Mouse (Mus musculus): Measurements from ENCODE around the gene Zfyve19.

Gene Zfyve19

DNA sequence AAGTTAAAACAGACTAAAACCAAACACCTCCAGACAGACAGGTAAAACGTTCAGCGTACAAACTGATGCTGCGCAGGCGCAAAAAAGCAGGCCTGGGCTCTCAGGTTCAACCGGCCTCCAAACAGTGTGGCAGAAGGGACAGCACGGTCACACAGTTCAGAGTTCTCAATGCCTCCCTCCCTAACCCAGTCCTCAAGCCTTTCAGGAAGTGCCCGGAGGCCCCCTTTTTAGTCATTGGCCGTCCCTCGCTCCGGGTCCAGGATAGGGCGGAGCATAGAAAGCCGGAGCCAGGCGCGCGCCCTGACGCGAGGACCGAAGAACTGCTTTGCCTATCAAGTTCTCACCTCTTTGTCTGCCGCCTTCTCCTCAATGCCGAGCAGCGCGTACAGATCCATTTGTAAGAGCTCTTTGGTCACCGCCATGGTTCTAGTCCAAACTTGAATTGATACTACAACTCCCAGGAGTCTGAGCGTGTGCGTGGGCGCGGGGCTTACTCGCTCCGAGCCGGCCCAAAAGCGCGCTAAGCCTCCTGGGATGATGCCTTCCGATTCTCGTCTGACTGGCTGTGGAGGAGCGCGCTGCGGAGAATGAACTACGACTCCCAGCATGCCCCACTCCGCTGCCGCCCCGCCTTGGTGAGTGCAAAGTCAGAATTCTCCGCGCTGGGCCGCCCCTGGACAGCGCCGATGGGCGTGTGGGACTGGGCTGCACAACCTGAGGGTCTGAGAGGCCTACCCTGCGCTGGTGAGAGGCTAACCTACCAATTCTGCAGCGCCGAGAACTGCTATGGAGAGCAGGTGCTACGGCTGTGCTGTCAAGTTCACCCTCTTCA is at the start of gene Zfyve19, which contains the start of gene Dnajc17:
Zfyve19 (plus strand) TSS at position 274 of the 832 bp plus-strand sequence.
Dnajc17 (minus strand) TSS at position 452 of the 832 bp plus-strand sequence.
- DNase-seq = peak; percentile 96

- no peak for DNase-seq
Measured at GRCm38 (mm10) chr2:119161247-119161646, 47.2 kb upstream of the Zfyve19 start.

DNA sequence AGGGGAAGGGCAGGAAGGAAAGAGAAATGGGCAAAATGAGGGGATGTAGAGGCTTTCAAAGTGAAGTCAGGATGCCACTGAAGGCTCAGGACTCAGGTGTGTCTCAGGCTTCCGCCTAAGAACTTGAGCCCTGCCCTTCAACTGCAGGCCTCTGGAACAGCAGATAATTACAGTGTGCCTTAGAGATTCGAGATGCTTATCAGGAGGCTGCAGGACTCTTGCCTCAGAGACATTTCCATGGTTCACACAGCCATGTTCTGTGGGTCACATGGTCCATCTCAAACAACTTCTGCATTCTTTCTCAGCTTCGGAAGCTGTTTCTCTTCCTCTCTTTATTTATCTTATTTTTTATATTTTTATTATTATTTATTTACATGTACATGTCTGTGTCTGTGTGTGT is 45.3 kb upstream of the Zfyve19 start:
- DNase-seq = no peak

DNA sequence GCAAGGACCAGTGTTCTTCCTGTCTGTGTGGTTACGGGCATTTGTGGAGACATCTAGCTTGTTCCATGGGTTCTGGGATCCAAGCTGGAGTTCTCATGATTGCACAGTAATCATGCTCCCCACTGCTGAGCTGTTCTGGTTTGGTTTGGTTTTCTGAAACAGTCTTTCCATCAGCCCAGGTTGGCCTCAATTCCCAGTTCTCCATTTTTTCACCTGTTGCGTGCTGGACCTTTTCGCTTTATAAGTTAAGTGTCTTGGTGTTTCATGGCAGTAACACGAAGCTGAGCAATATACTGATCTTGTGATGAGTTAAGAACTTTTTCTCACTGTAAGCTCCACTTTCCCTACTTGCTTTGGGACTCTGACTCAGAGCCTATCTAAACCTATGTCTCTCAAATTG is 44.4 kb upstream of the Zfyve19 start:
- DNase-seq = no peak

DNA sequence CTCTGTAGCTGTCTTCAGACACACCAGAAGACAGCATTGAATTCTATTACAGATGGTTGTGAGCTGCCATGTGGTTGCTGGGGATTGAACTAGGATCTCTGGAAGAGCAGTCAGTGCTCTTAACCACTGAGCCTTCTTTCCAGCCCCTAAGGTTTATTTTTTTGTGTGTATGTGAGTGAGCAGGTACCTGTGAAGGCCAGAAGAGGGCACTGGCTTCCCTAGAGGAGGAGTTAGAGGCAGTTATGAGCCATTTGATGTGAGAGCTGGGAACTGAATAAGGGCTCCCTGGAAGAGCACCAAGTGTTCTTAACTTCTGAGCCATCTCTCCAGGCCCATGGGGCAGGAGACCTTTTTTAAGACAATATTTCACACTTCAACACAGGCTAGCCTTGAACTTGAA is 43.0 kb upstream of the Zfyve19 start:
- no peak for DNase-seq

- peak; percentile 39 for DNase-seq
Measured at GRCm38 (mm10) chr2:119166901-119167865, 41.2 kb upstream of the Zfyve19 start, which contains the start of gene Gchfr. TSS of gene Gchfr (plus strand) at chr2:119167773.

DNA sequence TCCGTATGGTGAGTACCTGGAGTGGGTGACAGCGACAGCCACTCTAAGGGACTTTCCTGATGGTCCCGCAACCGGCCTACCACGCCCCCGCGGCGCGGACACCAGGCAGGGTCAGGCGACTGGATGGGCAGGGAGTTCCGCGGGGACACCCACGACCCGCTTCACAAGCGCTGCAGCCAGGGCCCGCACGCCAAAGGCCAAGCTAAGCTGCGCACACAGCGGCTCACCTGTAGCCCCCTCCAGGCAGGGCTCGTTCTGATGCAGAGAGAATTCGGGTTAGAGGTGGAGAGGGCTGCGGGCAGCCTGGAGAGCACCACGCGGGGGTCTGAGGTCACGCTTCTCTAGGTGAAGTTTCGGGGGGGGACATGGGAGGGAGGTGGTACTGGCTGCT is 40.6 kb upstream of the Zfyve19 start:
- no peak for DNase-seq

DNA sequence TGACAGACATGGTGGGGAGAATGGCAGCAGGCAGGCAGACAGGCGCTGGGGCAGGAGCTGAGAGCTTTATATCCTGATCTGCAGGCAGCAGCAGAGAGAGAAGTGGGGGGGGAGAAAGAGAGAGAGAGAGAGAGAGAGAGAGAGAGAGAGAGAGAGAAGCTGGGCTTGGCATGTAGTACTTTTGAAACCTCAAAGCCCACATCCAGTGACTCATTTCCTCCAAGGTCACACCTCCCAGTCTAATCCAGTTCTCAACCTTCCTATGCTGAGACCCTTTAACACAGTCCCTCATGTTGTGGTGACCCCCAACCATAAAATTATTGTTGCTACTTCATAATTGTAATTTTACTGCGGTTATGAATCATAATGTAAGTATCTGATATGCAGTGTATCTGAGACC is 38.1 kb upstream of the Zfyve19 start:
- no peak for DNase-seq

- DNase-seq = no peak
Measured at GRCm38 (mm10) chr2:119171574-119171973, 36.8 kb upstream of the Zfyve19 start.

DNA sequence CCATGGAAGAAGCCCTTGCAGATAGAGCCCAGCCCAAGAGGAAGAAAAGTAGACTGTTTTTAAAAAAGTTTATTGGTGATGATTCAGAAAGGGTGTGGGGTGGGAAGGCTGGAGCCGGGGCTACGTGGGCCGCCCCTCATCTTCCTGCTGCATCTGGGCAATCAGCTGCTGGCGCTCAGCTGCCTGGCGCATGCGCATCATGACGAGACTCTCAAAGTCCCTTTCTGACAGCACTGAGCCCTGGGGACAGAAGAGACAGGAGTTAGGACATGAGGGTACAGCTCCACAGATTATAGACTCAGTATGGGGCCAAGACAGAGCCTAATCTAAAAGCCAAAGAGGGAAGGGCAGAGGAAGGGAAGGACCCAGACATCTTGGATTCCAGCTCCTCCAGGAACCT is 36.0 kb upstream of the Zfyve19 start:
- no peak for DNase-seq

DNA sequence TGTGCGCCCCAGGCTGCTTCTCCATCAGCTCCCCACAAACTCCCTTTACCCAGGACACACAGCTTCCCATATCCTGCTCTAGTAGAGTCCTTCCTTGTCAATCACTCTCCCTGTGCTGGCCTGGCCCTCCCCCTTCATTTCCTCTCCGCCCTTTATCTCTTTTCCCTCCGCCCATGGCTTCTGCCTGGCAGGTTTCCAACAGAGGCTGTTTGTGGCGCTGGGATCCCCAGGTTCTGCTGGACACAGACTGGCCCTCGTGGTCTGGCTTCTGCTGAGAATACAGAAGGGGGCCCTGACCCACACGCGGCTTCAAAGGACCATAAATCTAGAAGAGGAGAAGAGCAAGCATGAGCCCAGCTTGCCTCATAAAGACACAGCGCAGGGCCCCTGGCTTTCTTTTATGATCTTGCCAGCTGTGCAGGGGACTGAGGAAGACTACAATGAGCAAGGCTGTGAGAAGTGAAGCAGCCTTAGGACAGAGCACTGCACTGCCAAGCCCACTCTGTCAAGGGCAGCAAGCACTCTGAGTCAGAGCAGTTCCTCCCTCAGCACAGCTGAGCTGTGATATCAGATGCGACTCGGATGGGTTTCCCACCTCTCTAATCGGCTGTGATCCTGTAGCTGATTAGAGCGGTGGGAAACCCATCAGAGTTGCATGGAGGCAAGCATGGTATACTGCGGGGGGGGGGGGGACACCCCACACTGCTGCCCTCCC is 35.4 kb upstream of the Zfyve19 start:
- DNase-seq = no peak

DNA sequence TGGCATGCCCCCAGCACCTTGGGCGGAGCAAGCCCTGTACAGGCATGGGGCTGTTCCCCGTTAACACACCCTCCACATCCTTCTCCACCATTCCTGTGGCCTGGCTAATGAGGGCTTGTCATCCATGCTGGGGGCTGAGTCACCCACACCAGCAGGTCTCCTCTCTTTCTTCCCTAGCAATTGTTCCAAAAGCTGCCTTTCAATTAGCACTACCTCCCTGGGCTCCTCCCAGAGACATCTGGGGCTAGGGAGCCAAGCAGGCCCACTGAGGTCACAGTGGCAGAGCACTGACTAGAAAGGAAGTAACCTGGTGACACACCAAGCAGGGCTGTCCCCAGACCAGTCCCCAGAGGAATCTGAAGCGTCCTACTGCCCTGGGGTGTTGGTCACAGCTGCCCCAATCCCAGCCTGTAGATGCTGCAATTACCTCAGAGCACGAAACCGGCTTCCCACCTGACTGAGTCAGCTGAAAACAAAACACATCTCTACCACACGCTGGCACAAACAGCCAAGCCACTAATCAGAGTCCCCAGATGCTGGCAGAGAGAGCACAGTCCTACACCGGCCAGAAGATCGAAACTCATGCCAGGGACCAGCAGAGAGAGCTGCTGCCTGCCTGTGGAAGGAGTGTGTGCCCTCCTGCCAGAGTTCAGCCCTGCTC is 34.3 kb upstream of the Zfyve19 start, which contains the start of gene Gm14137:
Gm14137 (plus strand) TSS at position 519 of the 661 bp plus-strand sequence.
- no peak for DNase-seq

- DNase-seq = no peak
Measured at GRCm38 (mm10) chr2:119174866-119175265, 33.6 kb upstream of the Zfyve19 start.

DNA sequence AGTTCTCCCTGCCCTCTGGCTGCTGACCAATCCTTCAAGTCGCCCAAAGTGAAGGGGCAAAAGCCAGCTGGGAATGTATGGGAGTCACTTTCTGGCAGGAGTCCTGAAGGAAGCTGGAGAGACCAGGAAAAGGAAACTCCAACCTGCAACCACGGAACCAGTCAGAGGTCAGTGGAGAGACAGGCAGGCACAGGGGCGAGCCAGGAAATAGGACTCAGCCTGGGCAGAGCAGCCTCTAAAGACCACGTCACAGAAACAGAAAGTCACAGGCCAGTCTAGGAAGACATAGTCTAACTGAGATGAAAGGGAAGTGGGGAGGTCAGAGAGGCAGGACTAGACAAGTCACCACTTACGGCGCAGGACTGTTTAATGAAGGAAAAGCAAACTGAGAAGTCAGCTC is 32.8 kb upstream of the Zfyve19 start:
- no peak for DNase-seq

GRCm38 (mm10) chr2:119176761-119177160 is 31.7 kb upstream of the Zfyve19 start:
- DNase-seq = no peak

DNA sequence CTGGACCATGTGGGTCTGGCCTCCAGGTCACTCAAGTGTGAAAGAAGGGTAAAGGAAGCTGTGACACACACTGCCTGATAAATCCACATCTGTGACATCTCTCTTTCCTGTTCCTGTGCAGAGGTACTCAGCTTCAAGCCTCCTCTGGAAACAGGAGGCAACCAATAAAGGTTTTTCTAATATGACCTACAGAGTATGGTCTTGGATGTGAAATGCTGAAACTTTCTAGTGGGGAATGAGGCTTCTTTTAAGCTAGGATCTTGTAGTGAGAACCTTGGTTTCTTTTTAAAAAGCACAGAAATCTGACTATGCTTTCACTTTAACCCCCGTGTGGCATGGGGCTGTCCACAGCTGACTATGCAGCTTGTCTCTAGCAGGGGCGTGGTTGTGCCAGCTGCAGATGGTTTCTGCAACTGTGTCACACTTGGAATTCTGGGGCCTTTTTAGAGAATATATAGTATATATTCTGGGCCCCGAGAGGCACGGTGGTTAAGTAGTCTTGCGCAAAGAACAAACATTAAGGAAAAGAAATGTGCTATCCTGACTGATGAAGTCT is 31.0 kb upstream of the Zfyve19 start:
- DNase-seq = no peak

GRCm38 (mm10) chr2:119182914-119183313 is 25.5 kb upstream of the Zfyve19 start:
- DNase-seq = no peak

DNA sequence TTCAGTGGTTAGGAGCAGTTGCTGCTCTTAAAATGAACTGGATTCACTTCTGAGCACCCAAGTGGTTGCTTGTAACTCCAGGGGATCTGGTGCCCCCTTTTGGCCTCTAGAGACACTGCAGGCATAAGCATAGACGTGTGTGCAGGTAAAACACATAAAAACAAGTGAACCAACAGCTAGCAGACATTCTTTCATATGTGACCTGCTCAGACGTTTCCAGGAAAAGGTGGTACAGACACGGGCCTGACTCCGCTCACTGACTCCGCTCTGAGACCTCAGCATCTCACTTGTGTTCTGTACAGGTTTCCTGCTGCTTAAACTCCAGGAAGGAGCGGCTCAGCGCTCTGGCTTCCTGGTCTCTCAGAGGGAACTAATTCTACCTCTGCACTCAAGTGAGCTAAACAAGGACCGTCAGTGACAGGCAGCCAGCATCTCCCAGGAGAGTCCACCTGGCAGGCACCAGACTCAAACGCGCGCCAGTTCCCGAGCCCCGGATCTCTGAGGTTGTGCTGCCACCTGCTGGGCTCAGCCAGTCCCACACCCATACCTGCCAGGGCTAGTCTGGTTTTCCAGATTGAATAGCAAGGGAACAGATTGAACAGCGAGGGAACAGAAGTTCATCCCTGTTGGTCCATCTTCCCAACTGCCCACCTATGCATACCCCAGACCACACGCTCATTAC is 19.2 kb upstream of the Zfyve19 start:
- peak; percentile 87 for DNase-seq

GRCm38 (mm10) chr2:119190969-119191368 is 17.4 kb upstream of the Zfyve19 start:
- no peak for DNase-seq

DNA sequence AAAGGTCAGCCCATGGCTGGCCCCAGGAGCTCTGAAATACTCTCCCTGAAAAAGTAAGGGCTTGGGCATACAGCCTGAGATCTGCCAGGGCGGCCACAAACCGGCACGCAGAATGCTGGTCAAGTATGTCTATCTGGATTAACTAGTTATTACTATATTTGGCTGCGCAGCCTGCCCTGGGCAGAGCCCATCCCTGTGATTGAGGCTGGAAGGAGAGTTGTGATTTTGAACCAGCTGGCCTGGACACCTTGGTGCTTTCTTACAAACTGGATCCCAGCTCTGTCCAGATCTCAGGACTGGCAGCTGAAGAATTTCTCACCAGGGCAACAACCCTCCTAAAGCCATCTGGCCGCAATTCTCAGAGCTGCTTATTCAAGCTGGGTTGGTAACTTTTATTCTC is 14.3 kb upstream of the Zfyve19 start:
- peak; percentile 34 for DNase-seq
